Mouse (Mus musculus) limb, embryonic 14.5 days (tissue): ENCODE results near the gene Dnaja3. TPM values are rescaled to one million over a fixed set of nuclear protein-coding genes. Genes with fewer than 3 reads are reported as not detected.

ENCODE experiments used
- ATAC-seq: fragments of 200-750 bp; cut with Nextera tagmentation; 2 replicates; pipeline ENCODE4 v1.8.0; 2017; ENCODE audit warnings: low read depth, moderate number of reproducible peaks, moderate TSS enrichment; ENCODE audit not compliant: low FRiP score
- DNase-seq: peaks from one replicate; pipeline ENCODE4 v3.0.0-alpha.2; 2015; ENCODE audit warnings: low spot score
- H3K27ac ChIP-seq: fragments of 300-500 bp; sonication (generic); replicated peaks from 2 replicates; pipeline ENCODE4 v1.5.1; 2014; ENCODE audit warnings: low read depth, mild to moderate bottlenecking, low read length, moderate library complexity, mixed read lengths
- H3K27me3 ChIP-seq: fragments of 300-500 bp; sonication (generic); 2 replicates; pipeline ENCODE4 v1.6.1; 2014; ENCODE audit warnings: low read length, mixed read lengths; ENCODE audit not compliant: control insufficient read depth, insufficient read depth
- H3K36me3 ChIP-seq: fragments of 300-500 bp; sonication (generic); 2 replicates; pipeline ENCODE4 v1.6.1; 2014; ENCODE audit warnings: mild to moderate bottlenecking, low read length, moderate library complexity, mixed read lengths; ENCODE audit not compliant: control insufficient read depth, insufficient read depth
- H3K4me1 ChIP-seq: fragments of 300-500 bp; sonication (generic); 2 replicates; pipeline ENCODE4 v1.6.1; 2014; ENCODE audit warnings: antibody characterized with exemption, low read length, mixed read lengths; ENCODE audit not compliant: control insufficient read depth, insufficient read depth
- H3K4me2 ChIP-seq: fragments of 300-500 bp; sonication (generic); replicated peaks from 2 replicates; pipeline ENCODE4 v1.6.1; 2014; ENCODE audit warnings: low read depth, mild to moderate bottlenecking, low read length, moderate library complexity; ENCODE audit not compliant: severe bottlenecking
- H3K4me3 ChIP-seq: fragments of 300-500 bp; sonication (generic); replicated peaks from 2 replicates; pipeline ENCODE4 v1.5.1; 2014; ENCODE audit warnings: low read length
- H3K9ac ChIP-seq: fragments of 300-500 bp; sonication (generic); 2 replicates; pipeline ENCODE4 v1.6.1; 2014; ENCODE audit warnings: mild to moderate bottlenecking, low read depth, low read length, moderate library complexity; ENCODE audit not compliant: severe bottlenecking
- H3K9me3 ChIP-seq: fragments of 300-500 bp; sonication (generic); 2 replicates; pipeline ENCODE4 v1.6.1; 2016; ENCODE audit warnings: low read length; ENCODE audit not compliant: control insufficient read depth
- POLR2A ChIP-seq: fragments of 200-500 bp; IDR thresholded peaks from 2 replicates; pipeline ENCODE4 v1.8.0; 2012; ENCODE audit warnings: inconsistent platforms, mild to moderate bottlenecking, moderate library complexity, borderline replicate concordance; ENCODE audit not compliant: insufficient read depth, insufficient read length; ENCODE audit errors: extremely low read depth
- WGBS: fragments of 180-500 bp; shearing (Covaris S2); extraction: QIAGEN DNeasy Blood & Tissue Kit; methylation state at CpG from one replicate; pipeline ENCODE4 v1.1.7; 2014; 5-methylcytosine and 5-hydroxymethylcytosine counted together
- polyA plus RNA-seq, 2 experiments: library from polyadenylated mRNA; depleted of rRNA in 1 of 2; stranded (reverse) in 1 of 2; unstranded in 1 of 2; fragments of >200 nt; fragmentation: Nextera tagmentation in 1 of 2; extraction: Ambion mirVana in 1 of 2; gene quantifications; 2 replicates each; pipeline versions ENCODE4 v1.2.1 to v1.2.3; 2012 to 2014

The Dnaja3 gene
- polyA plus RNA-seq, 2 experiments, result 30.2 to 54.7 TPM

GRCm38 (mm10) chr16:4594814-4595526 lies 44.8 kb upstream of the Dnaja3 start:
- TF ChIP-seq POLR2A, result no peak
- ATAC-seq, result peak; percentile 28
- peak overlapping the region; percentile 90 for H3K4me3 ChIP-seq
- peaks cover 13% of the 10 kb centered on the region for H3K36me3 ChIP-seq
- peak overlapping the region; percentile 95 for H3K4me2 ChIP-seq
- no peaks in the 10 kb centered on the region for H3K27me3 ChIP-seq
- H3K9ac ChIP-seq, result peak overlapping the region; percentile 96
- DNase-seq, result no peak
- peak overlapping the region; percentile 91 for H3K27ac ChIP-seq
- WGBS, result under 1% methylated on average over 24 of the region's 52 CpGs
- no peaks in the 10 kb centered on the region for H3K9me3 ChIP-seq
- H3K4me1 ChIP-seq, result peaks cover 57% of the 10 kb centered on the region

GRCm38 (mm10) chr16:4595527-4595963 lies 44.2 kb upstream of the Dnaja3 start:
- Histone ChIP-seq H3K27me3 (no peaks in the 10 kb centered on the region), H3K9ac (peak overlapping the region; percentile 96), H3K4me2 (peak overlapping the region; percentile 95), H3K9me3 (no peaks in the 10 kb centered on the region), H3K4me1 (peaks cover 59% of the 10 kb centered on the region), H3K4me3 (peak overlapping the region; percentile 90), H3K27ac (peak overlapping the region; percentile 91), H3K36me3 (peaks cover 9% of the 10 kb centered on the region)
- DNase-seq (no peak), ATAC-seq (no peak)
- WGBS, result 0% methylated on average over 5 of the region's 5 CpGs
- no peak for TF ChIP-seq POLR2A

DNA sequence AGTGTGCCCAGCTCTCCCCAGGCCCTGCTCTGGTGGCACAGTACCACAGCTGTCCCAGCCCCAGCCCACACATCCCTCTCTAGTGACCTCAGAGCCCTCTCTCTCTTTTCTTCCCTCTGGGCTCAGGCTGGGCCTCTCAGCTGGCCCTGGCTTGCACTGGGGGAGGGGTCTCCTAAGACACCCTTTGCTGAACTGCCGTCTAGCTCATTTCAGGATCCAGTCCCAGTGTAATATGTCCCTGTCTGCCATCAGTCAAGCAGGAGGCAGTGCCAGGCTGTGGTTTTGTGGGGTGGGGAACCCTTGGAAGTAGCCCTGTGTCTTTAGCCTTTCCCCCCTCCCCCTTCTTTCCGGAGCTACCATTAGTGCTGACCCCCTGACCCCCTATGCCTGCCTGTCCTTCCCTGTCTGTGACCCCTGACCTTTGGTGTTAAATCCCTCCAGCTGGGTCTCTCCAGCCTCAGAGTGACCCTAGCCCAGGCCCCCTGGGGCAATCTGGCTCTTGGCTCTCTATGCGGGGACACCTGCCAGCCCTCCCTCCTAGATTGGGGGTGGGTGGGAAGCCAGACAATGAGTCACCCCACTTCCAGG lies 43.6 kb upstream of the Dnaja3 start:
- DNase-seq, result no peak
- Histone ChIP-seq H3K9me3 (no peaks in the 10 kb centered on the region), H3K4me1 (peaks cover 59% of the 10 kb centered on the region), H3K27me3 (no peaks in the 10 kb centered on the region), H3K36me3 (0 out of 2 replicates have a peak, but pooled peaks cover 5% of the 10 kb centered on the region), H3K4me3 (peak overlapping the region; percentile 90), H3K9ac (peak overlapping the region; percentile 96), H3K4me2 (peak overlapping the region; percentile 95), H3K27ac (peak overlapping the region; percentile 9; the same call in 1 of the 2 replicates)
- 3% methylated on average over 3 of the region's 3 CpGs for WGBS
- TF ChIP-seq POLR2A, result no peak
- ATAC-seq, result no peak

DNA sequence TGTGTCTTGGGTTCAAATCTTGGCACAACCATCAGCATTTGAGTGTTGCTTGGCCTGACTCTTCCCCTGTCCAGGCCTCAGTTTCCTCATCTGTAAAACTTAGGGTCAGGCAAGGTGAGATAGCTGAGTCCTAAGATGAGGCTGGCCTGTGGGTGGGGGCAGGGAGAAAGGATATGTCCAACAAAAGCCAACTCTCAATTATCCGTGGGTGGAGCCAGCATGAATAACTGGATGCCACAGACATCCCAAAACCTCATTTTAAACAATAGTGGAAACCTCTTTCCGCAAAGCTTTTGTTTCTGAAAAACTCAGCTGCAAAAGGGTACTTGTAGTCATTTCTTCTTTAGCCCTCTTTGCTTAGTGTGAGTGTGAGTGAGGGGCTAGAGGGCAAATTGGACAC lies 43.0 kb upstream of the Dnaja3 start:
- Histone ChIP-seq H3K4me3 (peak overlapping the region; percentile 90), H3K9me3 (no peaks in the 10 kb centered on the region), H3K36me3 (0 out of 2 replicates have a peak, but pooled peaks cover 4% of the 10 kb centered on the region), H3K27me3 (no peaks in the 10 kb centered on the region), H3K9ac (0 out of 2 replicates have a peak overlapping the region, but pooled peaks have one; percentile 96), H3K27ac (peak overlapping the region; percentile 50; the same call in 1 of the 2 replicates), H3K4me2 (peak overlapping the region; percentile 95), H3K4me1 (peaks cover 64% of the 10 kb centered on the region)
- no peak for TF ChIP-seq POLR2A
- DNase-seq (no peak), ATAC-seq (no peak)
- WGBS, result 57% methylated on average over 2 of the region's 2 CpGs

GRCm38 (mm10) chr16:4597296-4597695 lies 42.5 kb upstream of the Dnaja3 start:
- peak; percentile 44 for DNase-seq
- Histone ChIP-seq H3K4me2 (peak overlapping the region; percentile 95), H3K27me3 (no peaks in the 10 kb centered on the region), H3K9me3 (no peaks in the 10 kb centered on the region), H3K36me3 (0 out of 2 replicates have a peak, but pooled peaks cover 2% of the 10 kb centered on the region), H3K9ac (no peak overlapping the region), H3K4me3 (peak overlapping the region; percentile 90), H3K27ac (peak overlapping the region; percentile 50; the same call in 1 of the 2 replicates), H3K4me1 (peaks cover 66% of the 10 kb centered on the region)
- no peak for ATAC-seq
- no peak for TF ChIP-seq POLR2A
- 44% methylated on average over 3 of the region's 7 CpGs for WGBS
